Mouse (Mus musculus): ENCODE data around the gene Pnpla3. TPM values are rescaled to one million over a fixed set of nuclear protein-coding genes. Genes with fewer than 3 reads are reported as not detected.

The Pnpla3 gene
- polyA plus RNA-seq (2016; fragmentation: Nextera tagmentation; extraction: Ambion mirVana): 2.2 and 3.1 TPM in 2 replicates

- H3K36me3 ChIP-seq: no peaks in the 10 kb centered on the region
- peaks cover 18% of the 10 kb centered on the region for H3K27me3 ChIP-seq (ENCODE audit: low read depth, poor library complexity, severe bottlenecking)
- peak within 1 kb of the TSS; percentile 71 for H3K27ac ChIP-seq (replicated peaks)
- no peaks in the 10 kb centered on the region for H3K9me3 ChIP-seq (replicated peaks)
- peak; percentile 96 for DNase-seq (ENCODE audit: low spot score)
- H3K4me1 ChIP-seq: peaks cover 29% of the 10 kb centered on the region
- H3K4me3 ChIP-seq: peak within 1 kb of the TSS; percentile 72
- under 1% methylated on average over 28 of the region's 28 CpGs for WGBS
These were observed at the start of gene Pnpla3 for GRCm38 (mm10) chr15:84167600-84167999. Gene Pnpla3 (plus strand): TSS chr15:84167837.

DNA sequence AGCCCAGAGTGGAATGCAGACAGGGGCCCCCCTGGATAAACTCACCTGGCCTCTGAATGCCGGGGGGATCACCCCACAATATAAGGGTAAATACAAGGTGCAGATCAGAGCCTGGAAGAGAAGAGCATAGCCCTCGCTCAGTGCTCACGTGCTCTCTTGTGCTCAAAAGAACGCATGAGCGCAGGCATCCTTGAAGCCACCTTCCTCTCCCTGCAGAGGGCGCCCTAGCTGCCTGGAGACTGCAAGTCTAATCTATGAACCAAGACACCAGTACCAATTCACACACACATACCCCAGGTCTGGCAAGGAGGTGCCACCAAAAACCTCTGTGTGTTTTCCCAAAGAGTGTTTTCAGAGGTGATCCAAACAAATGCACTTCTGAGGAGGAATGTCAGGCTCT lies 47.0 kb upstream of the Pnpla3 start:
- peak; percentile 66 for DNase-seq (ENCODE audit: low spot score)
- 28% methylated on average over 6 of the region's 6 CpGs for WGBS
- Histone ChIP-seq H3K27me3 (ENCODE audit: low read depth, poor library complexity, severe bottlenecking) (no peaks in the 10 kb centered on the region; the same call in 1 of the 2 replicates), H3K4me1 (no peaks in the 10 kb centered on the region), H3K9me3 (replicated peaks) (0 out of 2 replicates have a peak, but pooled peaks cover 5% of the 10 kb centered on the region), H3K36me3 (no peaks in the 10 kb centered on the region), H3K4me3 (no peak overlapping the region), H3K27ac (replicated peaks) (no peak overlapping the region)

- Histone ChIP-seq H3K9me3 (replicated peaks) (0 out of 2 replicates have a peak, but pooled peaks cover 5% of the 10 kb centered on the region), H3K27ac (replicated peaks) (no peak overlapping the region), H3K36me3 (no peaks in the 10 kb centered on the region), H3K4me1 (no peaks in the 10 kb centered on the region), H3K4me3 (no peak overlapping the region), H3K27me3 (ENCODE audit: low read depth, poor library complexity, severe bottlenecking) (no peaks in the 10 kb centered on the region; the same call in 1 of the 2 replicates)
- WGBS: 86% methylated on average over 7 of the region's 7 CpGs
- DNase-seq (ENCODE audit: low spot score): no peak
These were observed 46.6 kb upstream of the Pnpla3 start for GRCm38 (mm10) chr15:84121036-84121435.

DNA sequence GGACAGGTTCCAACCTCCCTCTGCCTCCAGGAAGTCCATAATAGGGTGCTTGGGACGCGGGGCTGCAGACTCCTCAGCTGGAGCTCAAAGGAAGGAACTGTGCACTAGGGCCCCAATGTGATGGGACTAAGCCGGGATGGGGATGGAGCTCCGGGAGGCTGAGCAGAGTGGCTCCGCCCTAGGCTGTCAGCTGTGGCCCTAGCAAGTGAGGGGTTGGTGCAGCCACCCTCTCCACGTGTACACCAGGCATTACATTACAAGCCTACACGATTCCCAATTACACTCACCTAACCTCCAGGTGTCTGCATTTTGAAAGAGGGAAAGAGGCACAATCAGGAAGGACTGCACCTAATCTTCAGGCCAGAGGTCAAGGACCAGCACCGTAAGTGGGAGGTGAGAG lies 44.6 kb upstream of the Pnpla3 start, which contains the start of gene Pnpla5:
Gene Pnpla5 (minus strand): TSS at position 101 of the 400 bp plus-strand sequence.
- Histone ChIP-seq H3K4me3 (no peak within 1 kb of the TSS), H3K9me3 (replicated peaks) (no peaks in the 10 kb centered on the region), H3K4me1 (peaks cover 6% of the 10 kb centered on the region), H3K27ac (replicated peaks) (no peak within 1 kb of the TSS), H3K27me3 (ENCODE audit: low read depth, poor library complexity, severe bottlenecking) (no peaks in the 10 kb centered on the region; the same call in 1 of the 2 replicates), H3K36me3 (no peaks in the 10 kb centered on the region)
- WGBS: 73% methylated on average over 8 of the region's 8 CpGs
- no peak for DNase-seq (ENCODE audit: low spot score)

- H3K4me3 ChIP-seq: no peak overlapping the region
- peaks cover 6% of the 10 kb centered on the region for H3K4me1 ChIP-seq
- no peaks in the 10 kb centered on the region; the same call in 1 of the 2 replicates for H3K27me3 ChIP-seq (ENCODE audit: low read depth, poor library complexity, severe bottlenecking)
- no peaks in the 10 kb centered on the region for H3K9me3 ChIP-seq (replicated peaks)
- H3K36me3 ChIP-seq: no peaks in the 10 kb centered on the region
- WGBS: 70% methylated on average over 7 of the region's 7 CpGs
- no peak for DNase-seq (ENCODE audit: low spot score)
- H3K27ac ChIP-seq (replicated peaks): no peak overlapping the region
These were observed 43.6 kb upstream of the Pnpla3 start for GRCm38 (mm10) chr15:84124086-84124485.

GRCm38 (mm10) chr15:84126447-84126846 lies 41.2 kb upstream of the Pnpla3 start:
- no peaks in the 10 kb centered on the region for H3K9me3 ChIP-seq (replicated peaks)
- 72% methylated on average over 4 of the region's 4 CpGs for WGBS
- no peak overlapping the region for H3K4me3 ChIP-seq
- peaks cover 10% of the 10 kb centered on the region for H3K4me1 ChIP-seq
- H3K27me3 ChIP-seq (ENCODE audit: low read depth, poor library complexity, severe bottlenecking): no peaks in the 10 kb centered on the region; the same call in 1 of the 2 replicates
- DNase-seq (ENCODE audit: low spot score): no peak
- no peaks in the 10 kb centered on the region for H3K36me3 ChIP-seq
- no peak overlapping the region for H3K27ac ChIP-seq (replicated peaks)

DNA sequence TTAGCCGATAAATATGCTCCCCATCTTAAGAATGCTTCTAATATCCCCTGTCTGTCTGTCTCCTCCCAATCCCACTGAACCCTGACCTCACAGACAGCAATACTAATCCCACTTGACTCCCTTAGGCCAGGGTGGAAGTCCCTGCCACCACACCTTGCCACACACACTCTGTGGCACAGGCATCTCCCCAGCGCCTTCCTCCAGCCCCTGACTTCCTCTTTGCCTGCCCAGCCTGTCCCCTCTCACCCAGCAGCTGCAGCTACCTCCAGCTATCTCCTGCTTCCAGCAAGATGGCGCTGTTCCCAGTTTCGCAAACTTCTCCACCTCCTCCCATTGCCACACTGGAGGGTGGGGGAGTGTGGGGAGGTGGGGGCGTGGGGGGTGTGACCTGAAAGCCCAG lies 40.8 kb upstream of the Pnpla3 start:
- no peak for DNase-seq (ENCODE audit: low spot score)
- Histone ChIP-seq H3K27me3 (ENCODE audit: low read depth, poor library complexity, severe bottlenecking) (no peaks in the 10 kb centered on the region; the same call in 1 of the 2 replicates), H3K36me3 (no peaks in the 10 kb centered on the region), H3K4me1 (peaks cover 12% of the 10 kb centered on the region), H3K27ac (replicated peaks) (no peak overlapping the region), H3K4me3 (no peak overlapping the region), H3K9me3 (replicated peaks) (no peaks in the 10 kb centered on the region)
- WGBS: 29% methylated on average over 5 of the region's 5 CpGs

DNA sequence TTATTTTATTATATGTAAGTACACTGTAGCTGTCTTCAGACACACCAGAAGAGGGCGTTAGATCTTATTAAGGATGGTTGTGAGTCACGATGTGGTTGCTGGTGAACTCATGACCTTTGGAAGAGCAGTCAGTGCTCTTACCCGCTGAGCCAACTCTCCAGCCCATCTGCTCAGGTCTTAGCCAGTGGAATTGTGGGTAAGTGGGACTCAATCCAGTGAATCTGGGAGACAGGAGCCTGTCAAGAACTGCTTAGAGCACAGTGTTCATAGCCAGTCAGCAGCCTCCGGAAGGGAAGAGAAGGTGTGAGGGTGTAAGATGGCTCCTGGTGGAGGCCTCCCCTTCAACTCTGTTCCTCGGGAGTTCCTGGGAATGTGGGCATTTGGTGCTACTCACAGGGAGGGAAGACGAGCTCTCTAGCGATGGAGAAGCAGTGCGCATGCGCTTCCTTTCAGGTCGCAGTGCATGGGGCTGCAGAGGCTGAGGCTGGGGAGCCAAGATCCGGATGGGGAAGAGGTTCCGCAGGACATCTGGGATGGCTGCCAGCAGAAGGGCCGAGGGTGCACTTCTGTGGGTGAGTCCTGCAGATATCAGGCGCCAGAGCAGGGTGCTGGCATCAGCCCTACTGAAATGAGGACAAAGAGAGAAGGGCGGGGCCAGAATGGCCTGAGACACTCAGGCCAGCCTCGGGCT lies 36.4 kb upstream of the Pnpla3 start:
- 69% methylated on average over 16 of the region's 16 CpGs for WGBS
- no peak for DNase-seq (ENCODE audit: low spot score)
- Histone ChIP-seq H3K4me1 (peaks cover 15% of the 10 kb centered on the region), H3K4me3 (no peak overlapping the region), H3K27me3 (ENCODE audit: low read depth, poor library complexity, severe bottlenecking) (no peaks in the 10 kb centered on the region), H3K9me3 (replicated peaks) (no peaks in the 10 kb centered on the region), H3K36me3 (no peaks in the 10 kb centered on the region), H3K27ac (replicated peaks) (peak overlapping the region; percentile 52)

GRCm38 (mm10) chr15:84131971-84132370 lies 35.7 kb upstream of the Pnpla3 start:
- WGBS: 93% methylated on average over 7 of the region's 7 CpGs
- Histone ChIP-seq H3K4me3 (no peak overlapping the region), H3K4me1 (peaks cover 20% of the 10 kb centered on the region), H3K27ac (replicated peaks) (peak overlapping the region; percentile 52; the same call in 1 of the 2 replicates), H3K9me3 (replicated peaks) (no peaks in the 10 kb centered on the region), H3K36me3 (no peaks in the 10 kb centered on the region), H3K27me3 (ENCODE audit: low read depth, poor library complexity, severe bottlenecking) (no peaks in the 10 kb centered on the region)
- DNase-seq (ENCODE audit: low spot score): no peak

DNA sequence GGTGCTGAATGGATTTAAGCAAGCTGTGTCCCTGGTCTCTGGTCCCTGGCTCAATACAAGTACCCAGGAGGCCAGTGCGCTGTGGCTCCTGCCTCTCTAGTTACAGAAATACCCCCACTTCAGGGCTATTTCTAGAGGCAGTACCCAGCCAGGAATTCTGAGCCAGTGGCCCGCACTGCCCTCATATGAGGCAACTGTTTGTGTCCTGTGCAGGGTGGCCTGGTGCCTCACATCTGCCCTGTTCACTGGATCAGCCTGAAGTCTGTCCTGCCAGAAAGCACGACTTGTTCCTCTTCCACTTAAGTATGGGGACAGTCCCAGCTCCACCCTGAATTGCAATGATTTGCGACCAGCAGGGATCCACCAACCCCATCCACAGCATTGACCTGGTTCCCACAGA lies 34.2 kb upstream of the Pnpla3 start:
- 75% methylated on average over 4 of the region's 4 CpGs for WGBS
- no peak for DNase-seq (ENCODE audit: low spot score)
- H3K9me3 ChIP-seq (replicated peaks): no peaks in the 10 kb centered on the region

GRCm38 (mm10) chr15:84135472-84135871 lies 32.2 kb upstream of the Pnpla3 start:
- WGBS: 86% methylated on average over 5 of the region's 5 CpGs
- Histone ChIP-seq H3K4me3 (no peak overlapping the region), H3K36me3 (no peaks in the 10 kb centered on the region), H3K27ac (replicated peaks) (0 out of 2 replicates have a peak overlapping the region, but pooled peaks have one; percentile 81), H3K9me3 (replicated peaks) (no peaks in the 10 kb centered on the region), H3K4me1 (peaks cover 41% of the 10 kb centered on the region), H3K27me3 (ENCODE audit: low read depth, poor library complexity, severe bottlenecking) (no peaks in the 10 kb centered on the region)
- DNase-seq (ENCODE audit: low spot score): peak; percentile 44

More for the DNA sequence above, 34.2 kb upstream of the Pnpla3 start:
- H3K27me3 ChIP-seq (ENCODE audit: low read depth, poor library complexity, severe bottlenecking): no peaks in the 10 kb centered on the region
- peaks cover 29% of the 10 kb centered on the region for H3K4me1 ChIP-seq
- H3K27ac ChIP-seq (replicated peaks): no peak overlapping the region
- no peak overlapping the region for H3K4me3 ChIP-seq
- H3K36me3 ChIP-seq: no peaks in the 10 kb centered on the region

- WGBS: 21% methylated on average over 12 of the region's 12 CpGs
- Histone ChIP-seq H3K27me3 (ENCODE audit: low read depth, poor library complexity, severe bottlenecking) (no peaks in the 10 kb centered on the region), H3K4me3 (no peak overlapping the region), H3K4me1 (peaks cover 47% of the 10 kb centered on the region), H3K27ac (replicated peaks) (peak overlapping the region; percentile 81), H3K36me3 (no peaks in the 10 kb centered on the region), H3K9me3 (replicated peaks) (no peaks in the 10 kb centered on the region)
- DNase-seq (ENCODE audit: low spot score): peak; percentile 54
These were observed 30.9 kb upstream of the Pnpla3 start for GRCm38 (mm10) chr15:84136473-84137415.

Data from midbrain, embryonic 10.5 days (tissue).